Mouse (Mus musculus): ENCODE data around the gene Cldn9.

GRCm38 (mm10) chr17:23670516-23671074, 13.2 kb downstream of the Cldn9 start:
- TF ChIP-seq CTCF (IDR thresholded peaks at IDR 0.05; ENCODE audit: low read depth, low read length) = no peak
- no peak for TF ChIP-seq POLR2A (IDR thresholded peaks at IDR 0.05; ENCODE audit: extremely low read depth, insufficient read depth, low read length)

Measured in liver, adult 2 months (tissue).